In genomic region chr1:89626940-89627339, GRCm38 (mm10) we compare ENCODE assay signal across 12 mouse cellular contexts.
DNase-seq lines count a peak whose midpoint lies in the region; ATAC-seq lines count a peak whose summit lies in the region.
"Had no signal": no experiment of that assay in that cellular context is flagged by ENCODE, and none has a peak within 500 bp of the region (broad histone marks: within the 10 kb centered on the region; RNA-seq: fewer than 3 reads in every experiment).

No protein-coding gene starts in this region.

- H3K4me2 ChIP-seq in kidney, embryonic 14.5 days (replicated peaks; ENCODE audit: low read depth, low read length), result no peak overlapping the region
- H3K4me2 ChIP-seq in hindbrain, embryonic 14.5 days (replicated peaks), result no peak overlapping the region
- no peak overlapping the region for H3K4me2 ChIP-seq in intestine, embryonic 16.5 days (ENCODE audit: low read depth, low read length)
- no peak overlapping the region for H3K4me2 ChIP-seq in midbrain, embryonic 14.5 days (ENCODE audit: low read length)
- H3K4me2 ChIP-seq: heart, embryonic 13.5 days had no signal

- no peaks in the 10 kb centered on the region for H3K27me3 ChIP-seq in kidney, embryonic 14.5 days (ENCODE audit: control insufficient read depth, insufficient read depth, low read length)
- no peaks in the 10 kb centered on the region for H3K27me3 ChIP-seq in hindbrain, embryonic 14.5 days (ENCODE audit: control insufficient read depth, insufficient read depth, low read length)
- H3K27me3 ChIP-seq in intestine, embryonic 16.5 days (replicated peaks; ENCODE audit: control insufficient read depth, insufficient read depth, low read length), result no peaks in the 10 kb centered on the region
- H3K27me3 ChIP-seq in midbrain, embryonic 14.5 days (ENCODE audit: control insufficient read depth, insufficient read depth, low read length), result no peaks in the 10 kb centered on the region
- H3K27me3 ChIP-seq: heart, embryonic 13.5 days had no signal

- no peak overlapping the region for H3K9ac ChIP-seq in kidney, embryonic 14.5 days (ENCODE audit: low read depth, low read length)
- H3K9ac ChIP-seq in hindbrain, embryonic 14.5 days, result no peak overlapping the region
- H3K9ac ChIP-seq in intestine, embryonic 16.5 days (ENCODE audit: low read depth, low read length), result no peak overlapping the region
- H3K9ac ChIP-seq in midbrain, embryonic 14.5 days (replicated peaks; ENCODE audit: low read length), result no peak overlapping the region
- H3K9ac ChIP-seq: heart, embryonic 13.5 days had no signal

- ATAC-seq in kidney, embryonic 14.5 days (ENCODE audit: low FRiP score, low TSS enrichment), result no peak
- no peak for ATAC-seq in hindbrain, embryonic 14.5 days (ENCODE audit: low FRiP score)
- ATAC-seq in intestine, embryonic 16.5 days, result peak; percentile 76
- ATAC-seq in midbrain, embryonic 14.5 days (ENCODE audit: low FRiP score, low TSS enrichment), result no peak
- ATAC-seq: activated CD4-positive, CD25-positive, alpha-beta regulatory T cell, adult 4 months had no signal

- no peak overlapping the region for H3K4me3 ChIP-seq in kidney, embryonic 14.5 days (ENCODE audit: low read length)
- no peak overlapping the region for H3K4me3 ChIP-seq in hindbrain, embryonic 14.5 days (replicated peaks; ENCODE audit: low read length)
- H3K4me3 ChIP-seq in intestine, embryonic 16.5 days (ENCODE audit: low read length), result no peak overlapping the region
- no peak overlapping the region for H3K4me3 ChIP-seq in midbrain, embryonic 14.5 days (replicated peaks; ENCODE audit: low read depth, low read length)
- H3K4me3 ChIP-seq: heart, embryonic 13.5 days; myocyte had no signal

- 71% methylated on average over 10 of the region's 10 CpGs for WGBS in kidney, embryonic 14.5 days
- WGBS in hindbrain, embryonic 14.5 days, result 48% methylated on average over 10 of the region's 10 CpGs
- 73% methylated on average over 10 of the region's 10 CpGs for WGBS in intestine, embryonic 16.5 days
- 66% methylated on average over 10 of the region's 10 CpGs for WGBS in midbrain, embryonic 14.5 days

- H3K4me1 ChIP-seq in kidney, embryonic 14.5 days (ENCODE audit: control insufficient read depth, insufficient read depth, low read length), result no peaks in the 10 kb centered on the region
- no peaks in the 10 kb centered on the region for H3K4me1 ChIP-seq in hindbrain, embryonic 14.5 days (replicated peaks; ENCODE audit: control insufficient read depth, insufficient read depth, low read length)
- H3K4me1 ChIP-seq in intestine, embryonic 16.5 days (ENCODE audit: control insufficient read depth, insufficient read depth, low read length), result 0 out of 2 replicates have a peak, but pooled peaks cover 10% of the 10 kb centered on the region
- 0 out of 2 replicates have a peak, but pooled peaks cover 7% of the 10 kb centered on the region for H3K4me1 ChIP-seq in midbrain, embryonic 14.5 days (ENCODE audit: control insufficient read depth, insufficient read depth, low read length)

- peak; percentile 27 for DNase-seq in kidney, adult 11 months
- DNase-seq in hindbrain, embryonic 14.5 days (ENCODE audit: low spot score), result no peak
- DNase-seq in midbrain, embryonic 14.5 days, result no peak
- no peak for DNase-seq in adrenal gland, postnatal 36 days
- no peak for DNase-seq in spleen, adult 12 weeks (ENCODE audit: low spot score)
- DNase-seq in adrenal gland, adult 18-20 months (ENCODE audit: low spot score in 2 of 2), result no peak

- H3K9me3 ChIP-seq in kidney, embryonic 14.5 days (ENCODE audit: control insufficient read depth, low read length), result no peaks in the 10 kb centered on the region
- H3K9me3 ChIP-seq in hindbrain, embryonic 14.5 days (ENCODE audit: control insufficient read depth, low read length), result no peaks in the 10 kb centered on the region
- H3K9me3 ChIP-seq in intestine, embryonic 16.5 days (ENCODE audit: control insufficient read depth, low read length), result no peaks in the 10 kb centered on the region
- H3K9me3 ChIP-seq in midbrain, embryonic 14.5 days (ENCODE audit: control insufficient read depth, low read length), result no peaks in the 10 kb centered on the region
- H3K9me3 ChIP-seq: heart, embryonic 13.5 days had no signal

- no peak overlapping the region for H3K27ac ChIP-seq in kidney, embryonic 14.5 days (ENCODE audit: low read depth, low read length)
- peak overlapping the region; percentile 54 for H3K27ac ChIP-seq in hindbrain, embryonic 14.5 days
- H3K27ac ChIP-seq in intestine, embryonic 16.5 days (ENCODE audit: low read length), result peak overlapping the region; percentile 8; the same call in 1 of the 2 replicates
- H3K27ac ChIP-seq in midbrain, embryonic 14.5 days (replicated peaks; ENCODE audit: low read depth, low read length), result 0 out of 2 replicates have a peak overlapping the region, but pooled peaks have one; percentile 20
- H3K27ac ChIP-seq: heart, embryonic 13.5 days; macrophage had no signal

- H3K36me3 ChIP-seq in kidney, embryonic 14.5 days (ENCODE audit: control insufficient read depth, insufficient read depth, low read length), result peaks cover 13% of the 10 kb centered on the region; the same call in 1 of the 2 replicates
- H3K36me3 ChIP-seq in hindbrain, embryonic 14.5 days (replicated peaks; ENCODE audit: control insufficient read depth, insufficient read depth), result peaks cover 42% of the 10 kb centered on the region
- no peaks in the 10 kb centered on the region for H3K36me3 ChIP-seq in intestine, embryonic 16.5 days (ENCODE audit: control insufficient read depth, insufficient read depth, low read length)
- H3K36me3 ChIP-seq in midbrain, embryonic 14.5 days (ENCODE audit: control insufficient read depth, insufficient read depth, low read length), result peaks cover 37% of the 10 kb centered on the region
